Mouse (Mus musculus) ES-Bruce4 (cell line): ENCODE measurements around the gene S100b. TPM values are rescaled to one million over a fixed set of nuclear protein-coding genes. Genes with fewer than 3 reads are reported as not detected.

Experiments used
- H3K27ac ChIP-seq: 2 replicates; pipeline ENCODE4 v1.5.1; 2012; ENCODE audit warnings: low read length, inconsistent platforms; ENCODE audit not compliant: insufficient read depth
- H3K27me3 ChIP-seq: 2 replicates; pipeline ENCODE4 v1.6.1; 2012; ENCODE audit warnings: mild to moderate bottlenecking, low read length, inconsistent platforms; ENCODE audit not compliant: control insufficient read depth, poor library complexity, insufficient read depth, severe bottlenecking
- H3K36me3 ChIP-seq: 2 replicates; pipeline ENCODE4 v1.6.1; 2012; ENCODE audit warnings: inconsistent platforms, mild to moderate bottlenecking, low read length, moderate library complexity; ENCODE audit not compliant: control insufficient read depth, poor library complexity, insufficient read depth, severe bottlenecking
- H3K4me1 ChIP-seq: one replicate; pipeline ENCODE4 v1.8.1; 2011; ENCODE audit warnings: low read length; ENCODE audit not compliant: control insufficient read depth, insufficient read depth
- H3K4me3 ChIP-seq: 2 replicates; pipeline ENCODE4 v1.5.1; 2011; ENCODE audit warnings: low read depth, mild to moderate bottlenecking, low read length
- H3K9ac ChIP-seq: 2 replicates; pipeline ENCODE4 v1.6.1; 2012; ENCODE audit warnings: low read depth, mild to moderate bottlenecking, inconsistent platforms; ENCODE audit not compliant: poor library complexity, severe bottlenecking
- H3K9me3 ChIP-seq: replicated peaks from 2 replicates; pipeline ENCODE4 v1.6.1; 2012; ENCODE audit warnings: mild to moderate bottlenecking, low read length, inconsistent platforms; ENCODE audit not compliant: control insufficient read depth, poor library complexity, insufficient read depth, severe bottlenecking
- CTCF ChIP-seq: IDR thresholded peaks from one replicate; pipeline ENCODE4 v1.8.1; 2011; ENCODE audit warnings: low read depth, low read length
- EP300 ChIP-seq: IDR thresholded peaks from 2 replicates; pipeline ENCODE4 v1.6.1; 2011; ENCODE audit warnings: low read depth, low read length; ENCODE audit not compliant: insufficient read depth
- POLR2A ChIP-seq: IDR thresholded peaks from one replicate; pipeline ENCODE4 v1.8.1; 2011; ENCODE audit warnings: low read length; ENCODE audit not compliant: insufficient read depth
- polyA plus RNA-seq: library from polyadenylated mRNA; stranded (reverse); fragments of >200 nt; gene quantifications from 2 replicates; pipeline ENCODE4 v1.2.4, GENCODE M21; 2011; ENCODE audit warnings: low read depth; ENCODE audit not compliant: missing spikeins, insufficient read depth, insufficient read length

Gene S100b
- not detected in 2 replicates for polyA plus RNA-seq

DNA sequence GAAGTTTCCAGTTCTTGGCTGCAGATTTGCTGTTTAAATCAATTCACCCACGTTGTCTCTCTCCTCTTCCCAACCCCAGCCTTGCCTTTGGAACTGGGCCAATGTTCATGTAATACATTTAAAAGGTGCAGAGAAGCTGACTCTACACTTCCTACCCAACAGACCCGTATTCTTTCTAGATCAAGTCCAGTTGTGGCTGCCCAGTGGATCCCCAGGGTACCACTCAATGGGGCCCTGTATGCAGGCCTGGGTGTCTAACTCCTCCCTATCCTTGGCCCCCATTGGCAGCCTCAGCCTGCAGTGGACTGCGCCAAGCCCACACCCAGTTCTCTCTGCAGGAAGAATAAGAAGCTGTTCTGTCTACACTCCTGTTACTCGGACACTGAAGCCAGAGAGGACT, at the start of gene S100b:
TSS of gene S100b (plus strand) at position 318 of the 400 bp plus-strand sequence.
- Histone ChIP-seq H3K9me3 (no peaks in the 10 kb centered on the region), H3K4me1 (no peaks in the 10 kb centered on the region), H3K27me3 (no peaks in the 10 kb centered on the region), H3K36me3 (no peaks in the 10 kb centered on the region), H3K4me3 (no peak within 1 kb of the TSS), H3K9ac (no peak within 1 kb of the TSS), H3K27ac (no peak within 1 kb of the TSS)
- no peak for TF ChIP-seq EP300

DNA sequence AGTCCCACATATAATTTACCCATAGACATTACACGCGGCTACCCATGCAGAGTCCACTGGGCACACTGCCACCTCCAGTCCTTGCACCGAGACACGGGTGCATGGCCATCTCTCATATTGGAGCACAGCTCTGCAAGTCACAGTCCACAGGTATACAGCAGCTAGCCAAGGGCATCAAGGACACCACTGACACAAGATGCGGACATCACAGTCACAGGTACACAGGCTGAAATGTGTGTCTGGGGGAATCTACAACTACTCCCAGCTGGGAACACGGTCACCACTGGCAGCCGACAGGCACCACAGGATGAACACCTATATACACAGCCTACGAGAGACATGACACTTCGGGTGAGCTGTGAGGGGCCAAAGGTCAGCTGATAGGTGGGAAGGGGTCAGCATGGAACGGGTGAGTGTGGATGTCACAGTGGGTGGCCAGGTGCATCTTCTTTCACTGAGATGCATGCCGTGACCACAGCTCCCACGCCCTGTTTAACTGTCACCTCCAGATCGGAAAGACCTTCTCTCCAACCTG, 46.3 kb upstream of the S100b start:
- no peaks in the 10 kb centered on the region for H3K4me1 ChIP-seq
- no peak overlapping the region for H3K4me3 ChIP-seq
- no peaks in the 10 kb centered on the region for H3K9me3 ChIP-seq
- H3K9ac ChIP-seq: no peak overlapping the region
- TF ChIP-seq EP300 (no peak), POLR2A (no peak), CTCF (no peak)
- H3K27ac ChIP-seq: no peak overlapping the region
- no peaks in the 10 kb centered on the region for H3K36me3 ChIP-seq
- H3K27me3 ChIP-seq: no peaks in the 10 kb centered on the region

DNA sequence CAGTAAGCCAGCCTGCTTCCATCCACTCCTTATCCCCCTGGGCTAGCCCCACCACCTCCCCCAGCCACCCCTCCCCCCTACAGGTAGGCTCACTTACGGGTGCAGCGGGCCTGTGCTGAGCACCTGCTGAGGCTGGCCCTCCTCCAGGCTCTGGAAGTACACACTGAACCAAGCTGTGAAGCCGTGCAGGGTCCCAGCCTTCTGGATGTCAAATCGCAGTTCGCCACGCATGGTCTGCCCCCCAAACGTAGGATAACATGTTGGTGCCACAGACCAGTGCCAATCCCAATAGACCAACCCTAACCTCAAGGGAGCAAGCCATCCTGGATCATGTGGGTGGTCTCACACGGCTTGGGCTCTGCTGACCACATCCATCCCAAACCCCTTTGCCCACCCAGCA, 44.4 kb upstream of the S100b start:
- Histone ChIP-seq H3K9me3 (peaks cover 1% of the 10 kb centered on the region; the same call in 1 of the 2 replicates), H3K27ac (no peak overlapping the region), H3K4me1 (no peaks in the 10 kb centered on the region), H3K36me3 (no peaks in the 10 kb centered on the region), H3K27me3 (no peaks in the 10 kb centered on the region), H3K4me3 (no peak overlapping the region), H3K9ac (no peak overlapping the region)
- no peak for TF ChIP-seq EP300
- TF ChIP-seq CTCF: no peak
- TF ChIP-seq POLR2A: no peak

DNA sequence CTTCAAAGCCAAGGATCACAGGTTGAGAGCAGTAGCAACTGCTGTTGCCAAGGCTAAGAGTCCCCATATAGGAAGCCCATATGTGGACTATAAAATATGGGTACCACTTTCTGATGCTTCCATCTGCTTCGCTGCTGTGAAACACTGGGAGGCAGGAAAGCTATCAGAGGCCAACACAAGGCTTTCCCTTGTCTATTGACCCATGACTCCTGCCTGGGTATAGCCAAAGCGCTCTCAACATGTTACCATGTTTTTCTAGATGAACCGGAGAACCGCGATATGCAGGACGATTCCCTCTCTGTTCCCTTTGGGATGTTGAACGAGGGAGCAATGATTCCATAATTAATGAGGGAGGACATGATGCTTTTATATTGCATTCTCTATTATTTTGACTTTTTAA, 42.8 kb upstream of the S100b start:
- Histone ChIP-seq H3K9me3 (peaks cover 11% of the 10 kb centered on the region; the same call in 1 of the 2 replicates), H3K9ac (no peak overlapping the region), H3K36me3 (no peaks in the 10 kb centered on the region), H3K27ac (no peak overlapping the region), H3K4me3 (no peak overlapping the region), H3K27me3 (no peaks in the 10 kb centered on the region), H3K4me1 (no peaks in the 10 kb centered on the region)
- no peak for TF ChIP-seq POLR2A
- no peak for TF ChIP-seq CTCF
- no peak for TF ChIP-seq EP300

DNA sequence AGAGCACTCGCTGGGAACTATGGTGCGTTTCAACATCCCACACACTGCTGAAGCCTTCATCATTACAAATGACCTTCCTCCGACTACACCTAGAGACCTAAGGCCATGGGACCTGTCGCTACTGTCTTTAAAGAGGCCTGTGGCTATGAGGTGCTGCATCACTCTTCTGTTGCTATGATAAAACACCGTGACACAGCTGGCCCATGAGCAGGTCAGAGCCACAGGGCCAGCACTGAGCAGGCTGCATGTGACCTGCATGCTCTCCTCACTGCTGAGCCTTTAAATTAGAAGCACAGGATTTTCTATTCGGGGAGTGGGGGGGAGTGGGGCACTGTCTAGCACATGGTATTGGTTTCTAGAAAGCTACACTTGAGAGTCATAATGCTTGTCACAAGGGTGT, 41.5 kb upstream of the S100b start:
- H3K36me3 ChIP-seq: no peaks in the 10 kb centered on the region

DNA sequence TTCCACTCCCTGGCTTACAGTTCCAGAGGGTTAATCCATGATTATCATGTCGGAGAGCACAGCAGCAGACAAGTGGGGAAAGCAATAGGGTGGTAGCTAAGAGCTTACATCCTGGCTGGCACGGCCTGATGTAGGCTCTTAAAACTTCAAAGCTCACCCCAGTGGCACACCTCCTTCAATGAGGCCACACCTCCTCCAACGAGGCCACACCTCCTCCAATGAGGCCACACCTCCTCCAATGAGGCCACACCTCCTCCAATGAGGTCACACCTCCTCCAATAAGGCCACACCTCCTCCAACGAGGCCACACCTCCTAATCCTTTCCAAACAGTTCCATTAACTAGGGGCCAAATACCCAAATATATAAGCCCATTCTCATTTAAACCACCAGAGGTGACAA, 39.5 kb upstream of the S100b start:
- Histone ChIP-seq H3K27ac (no peak overlapping the region), H3K27me3 (no peaks in the 10 kb centered on the region), H3K9me3 (peaks cover 11% of the 10 kb centered on the region; the same call in 1 of the 2 replicates), H3K4me1 (no peaks in the 10 kb centered on the region), H3K4me3 (no peak overlapping the region), H3K9ac (no peak overlapping the region), H3K36me3 (no peaks in the 10 kb centered on the region)
- no peak for TF ChIP-seq POLR2A
- TF ChIP-seq EP300: no peak
- no peak for TF ChIP-seq CTCF

More for the DNA sequence above, 41.5 kb upstream of the S100b start:
- no peak overlapping the region for H3K27ac ChIP-seq
- H3K9me3 ChIP-seq: peaks cover 11% of the 10 kb centered on the region; the same call in 1 of the 2 replicates
- H3K4me3 ChIP-seq: no peak overlapping the region
- H3K4me1 ChIP-seq: no peaks in the 10 kb centered on the region
- H3K27me3 ChIP-seq: no peaks in the 10 kb centered on the region
- TF ChIP-seq CTCF (no peak), EP300 (no peak), POLR2A (no peak)
- H3K9ac ChIP-seq: no peak overlapping the region
